Mouse (Mus musculus): ENCODE data around the gene Usp24.

Gene Usp24

DNA sequence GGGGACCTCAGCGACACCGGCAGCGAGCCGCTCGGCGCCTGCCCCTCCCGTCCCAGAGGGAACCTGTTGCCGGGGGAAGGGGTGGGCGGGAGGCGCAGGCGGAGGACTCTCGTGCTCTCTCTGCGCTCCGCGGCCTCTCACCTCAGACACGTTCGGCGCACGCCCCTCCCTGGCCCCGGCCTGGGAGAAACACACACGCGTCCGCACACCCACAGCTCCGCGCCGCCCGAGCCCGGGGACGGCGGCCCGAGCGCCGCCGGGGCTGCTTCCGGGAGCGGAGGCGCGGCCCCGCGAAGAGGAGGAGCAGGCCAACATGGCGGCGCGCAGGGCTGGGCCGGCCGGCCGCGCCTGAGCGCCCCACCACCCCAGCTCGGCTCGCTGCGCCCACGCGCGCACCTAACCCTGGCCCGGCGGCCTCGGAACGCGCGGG is at the start of gene Usp24:
Gene Usp24, plus strand, starts transcription at position 293 of the 430 bp plus-strand sequence.
- in situ Hi-C loops (cut with MboI) = no loop called here

DNA sequence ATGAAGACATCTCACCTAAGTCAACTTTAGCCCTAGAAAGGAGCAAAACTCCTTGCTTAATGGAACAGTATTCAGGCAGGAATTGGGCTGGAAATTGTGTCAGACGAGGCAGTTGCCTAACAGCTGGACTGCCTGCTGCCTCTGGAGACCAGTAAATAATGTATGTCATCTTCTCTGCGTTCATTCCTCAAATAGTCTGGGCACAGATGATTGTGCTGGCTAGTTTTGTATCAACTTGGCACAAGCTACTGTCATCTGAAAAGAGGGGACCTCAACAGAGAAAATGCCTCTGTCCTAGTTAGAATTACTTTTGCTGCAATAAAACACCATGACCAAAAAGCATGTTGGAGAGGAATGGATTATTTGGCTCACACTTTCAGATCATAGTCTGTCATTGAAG is 39.1 kb upstream of the Usp24 start:
- in situ Hi-C loops (cut with MboI) = no loop called here

DNA sequence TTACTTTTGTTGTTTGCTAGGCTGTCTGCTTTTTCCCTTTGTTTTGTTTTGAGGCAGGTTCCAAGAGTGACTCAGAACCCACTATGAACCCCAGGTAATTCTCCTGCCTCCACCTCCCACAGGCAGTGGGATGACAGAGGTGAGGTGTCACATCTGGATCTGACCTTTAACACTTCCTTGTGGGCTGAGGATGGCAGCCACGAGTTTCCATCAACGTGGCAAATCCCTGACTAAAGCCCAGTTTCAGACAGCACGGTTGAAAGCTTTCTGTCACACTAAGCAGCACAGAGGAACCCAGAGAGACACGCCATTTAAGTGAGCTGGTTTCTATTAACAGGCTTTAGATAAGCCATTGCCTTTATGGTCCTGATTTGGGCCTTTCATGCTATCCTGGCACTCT is 36.8 kb upstream of the Usp24 start:
- in situ Hi-C loops (cut with MboI) = no loop called here

DNA sequence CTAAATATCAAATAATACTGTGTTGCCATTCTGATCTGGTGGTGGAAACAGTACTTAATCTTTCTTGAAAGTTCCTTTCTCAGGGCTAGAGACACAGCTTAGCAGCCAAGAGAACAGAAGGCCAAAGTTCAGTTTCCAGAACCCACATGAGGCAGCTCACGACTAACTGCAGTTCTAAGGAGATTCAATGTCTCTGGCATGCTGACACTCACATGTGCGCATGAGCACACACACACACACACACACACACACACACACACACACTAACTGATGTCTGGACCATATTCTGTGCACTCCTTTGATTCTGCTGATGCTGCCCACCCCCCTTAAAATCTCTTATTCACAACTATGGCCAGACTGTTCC is 34.9 kb upstream of the Usp24 start:
- in situ Hi-C loops (cut with MboI) = no loop called here

DNA sequence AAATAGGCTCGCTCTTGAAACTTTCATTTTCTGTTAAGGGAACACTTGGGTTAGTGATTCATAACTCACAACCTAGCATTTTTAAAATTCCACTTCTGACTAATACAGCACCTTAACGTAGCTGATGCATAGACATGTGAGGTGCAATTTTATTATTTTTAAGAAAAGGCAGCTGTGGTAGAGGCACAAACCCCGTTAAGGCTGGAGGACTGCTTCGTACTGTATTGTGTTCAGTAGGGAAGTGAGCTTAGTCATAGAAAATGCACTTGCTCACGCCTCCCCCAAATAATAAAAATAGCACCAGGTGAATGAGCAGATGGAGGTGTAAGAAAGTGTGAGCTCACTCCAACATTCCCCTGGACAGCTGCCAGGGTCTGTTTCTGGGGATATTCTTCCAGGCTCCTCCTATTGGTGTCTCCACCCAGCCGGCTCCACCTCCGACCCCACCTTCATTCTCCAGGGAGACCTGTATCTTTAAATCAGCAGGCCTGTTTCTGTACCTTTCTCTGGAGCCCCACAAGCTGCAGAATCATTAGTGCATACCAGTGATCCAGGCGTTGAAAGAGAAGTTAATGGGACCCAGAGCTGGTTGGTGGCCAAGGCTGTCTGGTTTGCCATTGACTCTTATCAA is 34.4 kb upstream of the Usp24 start:
- in situ Hi-C loops (cut with MboI) = no loop called here

DNA sequence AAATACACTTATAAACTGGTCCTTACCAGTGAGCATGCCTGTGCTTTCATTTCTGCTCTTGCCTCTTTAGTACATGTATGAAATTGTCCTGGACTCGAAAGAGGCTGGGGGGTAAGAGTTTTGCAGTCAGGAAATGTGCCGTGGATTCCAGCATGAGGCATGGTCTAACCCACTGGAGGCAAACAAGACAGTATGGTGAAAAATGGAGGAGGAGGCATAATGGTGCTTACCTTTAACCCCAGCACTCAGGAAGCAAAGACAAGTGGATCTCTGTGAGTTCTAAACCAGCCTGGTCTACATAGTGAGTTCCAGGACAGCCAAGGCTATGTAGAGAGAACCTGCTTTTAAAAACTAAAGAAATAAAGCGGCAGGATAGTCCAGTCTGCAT is 33.9 kb upstream of the Usp24 start:
- in situ Hi-C loops (cut with MboI) = no loop called here

DNA sequence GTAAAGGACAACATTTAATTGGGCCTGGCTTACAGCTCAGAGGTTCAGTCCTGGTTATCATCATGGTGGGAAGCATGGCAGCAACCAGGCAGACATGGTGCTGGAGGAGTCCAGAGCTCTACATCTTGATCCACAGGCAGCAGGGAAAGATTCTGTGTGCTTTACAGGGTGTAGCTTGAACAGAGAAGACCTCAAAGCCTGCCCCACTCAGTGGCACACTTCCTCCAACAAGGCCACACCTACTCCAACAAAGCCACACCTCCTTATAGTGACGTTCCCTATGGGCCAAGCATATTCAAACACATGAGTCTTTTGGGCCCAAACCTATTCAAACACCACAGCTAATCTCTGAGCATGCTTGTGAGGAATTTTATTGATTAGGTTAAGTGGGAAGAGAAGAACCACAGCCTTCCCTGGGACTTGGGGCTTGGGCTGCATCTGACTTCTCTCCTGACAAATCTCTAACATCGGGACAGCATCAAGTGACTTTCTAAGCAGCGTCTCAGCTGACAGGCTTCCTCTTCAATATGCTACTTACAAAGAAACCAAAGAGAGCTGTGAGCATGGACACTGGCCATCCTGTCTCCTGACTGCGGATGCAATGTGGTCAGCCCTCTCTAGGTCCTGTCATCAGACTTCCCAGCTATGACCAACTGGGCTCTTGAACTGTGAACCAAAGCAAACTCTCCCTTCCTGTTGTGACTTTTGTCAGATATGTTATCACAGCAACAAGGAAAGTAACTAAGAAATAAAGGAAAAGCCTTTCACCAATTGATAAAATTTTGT is 28.9 kb upstream of the Usp24 start:
- in situ Hi-C loops (cut with MboI) = no loop called here

DNA sequence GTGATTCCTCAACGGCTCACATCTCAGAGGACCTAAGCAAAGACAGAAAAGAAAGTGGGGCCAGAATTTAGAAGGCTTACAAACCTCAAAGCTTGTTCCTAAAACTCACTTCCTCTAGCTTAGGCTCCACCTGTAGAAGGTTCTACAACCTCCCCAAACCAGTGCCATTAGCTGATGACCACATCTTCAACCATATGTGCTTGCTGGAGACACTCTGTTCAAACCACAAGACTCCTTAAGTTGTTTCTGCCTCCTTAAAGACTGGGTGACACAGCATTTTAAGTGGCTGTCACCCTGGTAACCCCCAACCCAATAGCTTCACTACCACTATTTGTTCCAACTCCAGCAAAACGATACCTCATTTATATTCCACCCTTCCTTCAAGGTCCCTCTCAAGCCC is 25.8 kb upstream of the Usp24 start:
- in situ Hi-C loops (cut with MboI) = no loop called here

DNA sequence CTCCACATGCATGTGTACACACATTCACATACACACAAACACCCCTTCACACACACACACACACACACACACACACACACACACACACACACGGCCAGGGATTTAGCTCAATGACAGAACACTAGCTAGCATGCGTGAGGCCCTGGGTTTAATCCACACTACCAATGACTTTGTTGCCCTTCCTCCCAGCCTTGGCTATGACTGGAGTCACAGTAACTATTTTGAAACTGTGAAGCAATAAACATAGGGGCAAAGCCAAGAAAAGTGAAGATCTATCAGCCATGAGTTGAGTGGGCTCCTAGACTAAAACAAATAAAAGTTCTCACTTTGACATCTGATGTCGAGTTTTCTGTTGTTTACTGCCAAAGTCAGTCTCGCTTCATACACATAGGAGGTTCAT is 23.2 kb upstream of the Usp24 start:
- in situ Hi-C loops (cut with MboI) = no loop called here

DNA sequence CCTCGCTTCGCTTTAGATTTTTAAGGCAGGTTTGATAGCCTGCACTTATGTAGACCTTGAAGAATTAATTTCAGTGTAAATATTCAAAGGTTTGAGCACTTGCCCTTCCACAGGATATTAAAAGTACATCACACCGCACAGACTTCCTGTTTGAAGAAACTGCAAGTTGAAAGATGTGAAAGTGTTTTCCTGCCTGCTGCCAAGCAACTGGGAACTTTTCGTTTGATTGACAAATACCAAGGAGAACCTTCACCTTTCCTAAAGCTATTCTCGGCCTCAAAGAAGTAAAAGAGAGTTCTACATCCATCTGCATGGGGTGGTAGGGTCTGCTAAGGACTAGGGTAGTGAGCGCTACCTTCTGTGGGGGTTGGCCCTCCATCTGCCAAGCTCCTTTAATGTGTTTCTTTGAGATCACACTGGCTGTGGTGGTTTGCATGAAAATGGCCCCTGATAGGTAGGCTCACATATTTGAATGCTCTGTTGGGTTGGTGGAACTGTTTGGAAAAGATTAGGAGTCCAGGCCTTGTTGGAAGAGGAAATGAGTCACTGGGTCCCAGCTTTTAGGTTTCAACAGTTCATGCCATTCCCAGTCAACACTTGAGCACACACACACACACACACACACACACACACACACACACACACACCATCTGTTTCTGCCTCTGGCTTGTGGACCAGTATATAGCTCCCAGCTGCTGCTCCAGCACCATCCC is 22.5 kb upstream of the Usp24 start:
- in situ Hi-C loops (cut with MboI) = no loop called here

DNA sequence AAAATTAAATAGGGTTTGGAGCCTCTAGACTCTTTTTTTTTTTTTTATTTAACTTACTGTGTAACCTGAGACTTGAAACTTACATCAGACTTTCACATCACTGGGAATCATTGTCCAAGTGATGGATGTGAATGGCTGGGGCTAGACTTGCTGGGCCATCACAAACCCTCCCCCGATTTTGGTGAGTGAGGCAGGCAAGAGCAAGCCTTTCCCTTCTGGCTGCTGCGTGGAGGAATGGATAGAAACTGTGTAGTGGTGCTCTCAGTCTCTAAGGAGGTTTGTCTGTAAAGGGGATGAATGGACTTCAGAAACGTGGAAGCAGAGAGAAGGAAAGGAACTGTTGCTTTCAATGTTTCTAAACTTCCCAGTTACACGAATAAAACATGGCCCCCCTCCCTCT is 20.3 kb upstream of the Usp24 start:
- in situ Hi-C loops (cut with MboI) = no loop called here

DNA sequence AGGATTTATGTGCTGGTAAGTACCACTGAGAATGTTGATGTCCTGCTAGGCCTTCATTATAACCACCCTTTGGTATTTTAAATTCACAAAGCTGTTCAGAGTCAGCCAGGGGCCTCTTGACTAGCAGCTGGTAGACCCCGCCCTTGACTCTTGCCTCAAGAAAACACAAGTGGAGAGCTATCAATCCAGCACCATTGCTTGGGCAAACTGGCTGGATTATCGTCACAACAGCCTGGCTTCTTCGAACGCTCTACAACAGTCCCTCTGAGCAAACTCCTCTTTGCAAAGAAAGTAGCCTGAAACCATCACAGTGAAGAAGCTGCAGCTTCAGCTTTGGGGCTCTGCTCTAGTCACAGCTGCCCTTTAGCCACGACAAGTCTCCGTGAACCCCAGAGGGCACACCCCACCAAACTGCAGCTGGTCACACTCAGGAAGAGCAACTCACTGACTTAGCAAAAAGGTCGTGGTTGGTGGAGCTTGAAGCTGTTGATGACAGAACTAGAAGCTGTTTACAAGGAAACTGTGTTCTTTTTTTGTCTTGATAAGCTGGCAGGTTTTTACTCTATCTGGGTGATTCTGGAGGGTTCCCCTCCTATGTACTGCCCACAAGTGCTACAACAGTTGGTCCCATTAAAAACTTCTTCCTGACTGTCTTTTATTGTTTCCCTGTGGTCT is 19.5 kb upstream of the Usp24 start:
- in situ Hi-C loops (cut with MboI) = no loop called here

DNA sequence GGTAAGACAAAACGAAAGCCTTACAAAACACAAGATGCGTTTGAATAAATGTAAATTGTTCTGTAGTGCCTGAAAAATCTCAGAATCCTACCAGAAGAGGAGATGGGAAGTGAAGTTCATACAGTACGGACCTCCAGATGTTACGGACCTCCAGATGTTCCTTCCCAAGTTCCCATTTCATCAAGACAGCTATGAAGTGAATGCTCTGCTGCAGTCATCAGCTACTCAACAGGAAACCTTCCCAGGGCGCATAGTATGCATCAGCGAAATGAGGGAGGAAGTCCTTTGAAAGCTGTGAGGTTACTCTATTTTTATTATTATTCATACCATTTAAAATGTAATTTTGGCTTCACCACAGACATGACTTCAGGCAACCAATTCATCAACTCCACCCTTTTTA is 14.7 kb upstream of the Usp24 start:
- in situ Hi-C loops (cut with MboI) = no loop called here

DNA sequence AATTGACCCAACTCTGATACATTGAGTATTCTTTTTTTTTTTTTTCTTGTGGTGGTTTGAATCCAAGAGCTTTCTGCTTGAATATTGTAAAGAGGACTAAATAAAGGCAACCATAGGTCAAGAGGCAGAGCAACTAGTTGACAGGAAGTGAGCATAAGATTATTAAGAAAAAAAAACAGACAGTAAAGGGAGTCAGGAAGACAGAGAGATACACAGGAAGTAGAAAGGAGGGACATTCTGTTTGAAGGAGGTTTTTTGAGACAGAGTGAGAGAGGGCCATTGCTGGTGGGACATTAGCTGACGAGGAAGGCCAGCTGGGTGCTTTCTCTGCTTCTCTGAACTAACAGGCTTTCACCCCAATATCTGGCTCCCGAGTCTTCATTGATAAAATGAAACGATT is 7.9 kb upstream of the Usp24 start:
- in situ Hi-C loops (cut with MboI) = no loop called here

DNA sequence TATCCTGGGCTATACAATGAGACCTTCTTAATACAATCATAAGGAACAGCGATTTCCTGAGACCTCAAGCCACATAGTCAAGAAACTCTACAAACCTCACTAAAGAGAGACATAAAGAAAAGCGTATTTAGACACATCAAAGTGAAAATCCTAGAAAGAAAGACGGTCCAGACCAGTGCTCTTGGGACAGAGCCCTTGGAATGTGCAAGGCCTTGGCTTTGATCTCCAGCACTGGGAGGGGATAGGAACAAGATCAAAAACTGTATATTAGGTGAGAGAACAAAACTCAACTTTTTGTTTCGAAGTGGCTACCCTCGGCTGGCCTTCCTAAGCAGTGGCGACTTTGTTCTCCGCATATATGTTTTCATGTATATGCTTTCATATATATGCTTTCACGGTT is 3.4 kb upstream of the Usp24 start:
- in situ Hi-C loops (cut with MboI) = no loop called here

DNA sequence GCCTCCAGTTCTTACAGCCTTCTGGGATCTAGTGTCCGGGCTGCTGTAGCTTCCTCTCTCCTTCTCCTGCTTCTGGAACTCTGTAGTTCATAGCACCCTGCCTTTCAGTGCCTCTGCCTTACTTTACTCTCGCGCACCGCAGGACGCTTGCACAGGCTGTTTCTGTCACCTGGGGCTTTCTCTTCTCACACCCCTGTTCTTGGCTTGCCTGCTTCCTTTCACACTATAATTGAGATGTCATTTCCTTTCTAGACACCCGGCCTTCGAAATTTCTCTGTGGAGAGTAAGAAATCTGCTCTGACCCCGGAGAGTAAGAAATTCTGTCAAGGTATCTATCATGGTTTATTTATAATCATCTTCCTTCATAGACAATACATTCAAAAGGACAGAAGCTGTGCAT is 2.9 kb upstream of the Usp24 start:
- in situ Hi-C loops (cut with MboI) = no loop called here

DNA sequence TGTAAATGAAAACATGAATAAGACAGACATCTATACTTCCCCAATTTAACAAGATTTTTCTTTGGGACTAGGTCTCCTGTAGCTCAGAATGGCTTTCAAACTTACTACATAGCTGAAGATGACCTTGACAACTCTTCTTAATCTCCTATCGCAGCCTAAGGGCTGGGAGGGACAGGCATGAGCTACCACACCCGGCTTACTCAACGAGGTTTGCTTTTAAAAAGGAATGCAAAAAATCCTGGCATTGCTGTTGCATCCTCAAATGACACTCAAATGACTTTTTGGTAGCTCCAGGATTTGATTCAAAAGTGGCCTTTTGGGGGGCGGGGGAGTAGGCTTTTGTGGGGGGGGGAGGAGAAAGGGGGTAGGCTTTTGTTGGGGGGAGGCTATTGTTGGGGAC is 2.1 kb upstream of the Usp24 start:
- in situ Hi-C loops (cut with MboI) = no loop called here

DNA sequence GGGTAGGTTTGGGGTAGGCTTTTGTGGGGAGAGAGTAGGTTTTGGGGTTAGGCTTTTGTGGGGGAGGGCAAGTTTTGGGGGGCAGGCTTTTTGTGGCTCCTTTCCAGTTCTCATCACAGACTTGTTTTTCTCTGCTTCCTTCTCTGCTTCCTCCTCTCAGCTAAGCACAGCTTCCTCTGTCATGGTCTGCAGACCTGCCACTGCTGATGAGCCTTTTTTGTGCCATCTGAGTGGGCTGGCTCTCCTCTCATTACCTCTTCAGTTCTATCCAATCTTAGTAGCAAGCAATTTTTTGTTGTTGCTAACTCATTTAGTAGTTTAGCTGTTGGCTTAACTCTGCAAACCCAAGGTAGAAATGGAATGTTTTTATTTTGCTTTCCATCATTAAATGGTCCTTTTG is 1.7 kb upstream of the Usp24 start:
- in situ Hi-C loops (cut with MboI) = no loop called here

DNA sequence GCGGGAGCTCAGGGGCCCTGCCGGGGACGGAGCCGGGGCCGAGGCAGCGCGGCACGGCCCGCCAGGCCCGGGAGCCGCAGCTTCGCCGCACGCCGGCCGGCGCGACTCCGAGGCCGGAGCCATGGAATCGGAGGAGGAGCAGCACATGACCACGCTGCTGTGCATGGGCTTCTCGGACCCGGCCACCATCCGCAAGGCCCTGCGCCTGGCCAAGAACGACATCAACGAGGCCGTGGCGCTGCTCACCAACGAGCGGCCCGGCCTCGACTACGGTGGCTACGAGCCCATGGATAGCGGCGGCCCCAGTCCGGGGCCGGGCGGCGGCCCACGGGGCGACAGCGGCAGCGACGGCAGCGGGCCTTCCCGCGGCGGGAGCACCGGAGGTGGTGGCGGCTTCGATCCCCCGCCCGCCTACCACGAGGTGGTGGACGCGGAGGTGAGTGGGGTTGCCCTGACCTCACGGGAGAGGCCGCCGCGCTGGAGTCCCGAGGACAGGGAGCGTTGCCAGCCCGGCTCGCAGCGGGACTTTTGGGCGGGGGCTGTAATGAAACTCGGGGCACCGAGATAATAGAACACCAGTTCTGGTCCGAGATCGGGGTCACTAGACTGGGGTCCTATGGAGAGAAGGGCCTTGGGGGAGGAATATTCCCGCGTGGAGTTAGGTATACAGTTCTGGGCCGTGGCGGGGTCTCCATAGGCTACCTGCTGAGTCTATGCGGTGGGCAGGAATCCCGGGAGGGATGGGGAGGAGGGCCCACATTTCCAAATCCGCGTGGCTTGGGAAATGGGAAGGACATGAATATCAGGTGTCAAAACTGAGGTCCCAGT is 552 bp downstream of the Usp24 start:
- in situ Hi-C loops (cut with MboI) = no loop called here

DNA sequence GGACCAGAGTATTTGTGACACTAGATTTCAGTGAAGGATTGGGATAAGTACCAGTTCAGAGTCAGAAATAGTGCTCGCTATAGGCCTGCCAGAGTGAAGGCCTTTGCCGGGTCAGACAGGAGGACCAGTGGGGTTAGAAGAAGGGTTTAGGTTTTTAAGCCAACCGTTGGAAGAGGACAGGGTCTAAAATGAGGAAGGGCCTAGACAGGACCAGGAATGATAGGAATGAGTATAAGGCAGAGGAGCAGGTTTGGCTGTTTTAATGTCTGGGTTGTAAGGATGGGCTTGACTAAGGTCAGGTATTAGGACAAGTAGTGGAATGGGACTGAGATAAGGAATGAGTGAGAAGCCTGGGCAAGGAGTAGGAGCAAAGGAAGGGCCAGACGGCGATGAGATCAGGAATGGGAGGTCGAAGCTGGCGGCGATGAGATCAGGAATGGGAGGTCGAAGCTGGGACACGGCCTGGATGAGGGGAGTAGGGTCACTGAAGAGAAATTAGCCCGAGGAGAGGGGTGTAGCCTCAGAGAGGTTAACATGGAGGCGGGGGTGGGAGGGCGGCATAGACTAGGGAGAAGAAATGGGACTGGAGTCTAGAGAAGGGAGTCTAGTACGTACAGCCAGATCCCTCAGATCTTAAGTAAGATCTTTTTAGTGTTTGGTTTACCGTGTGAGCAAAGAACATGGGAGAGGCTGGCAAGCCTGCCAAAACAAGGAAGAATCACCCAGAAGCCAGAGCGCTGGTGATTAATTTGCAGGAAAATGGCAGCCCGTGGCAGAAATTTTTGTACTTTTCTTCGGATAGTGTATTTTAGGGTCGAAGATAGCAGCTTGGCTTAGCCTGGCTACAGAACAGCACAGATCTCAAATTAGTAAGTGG is 1.4 kb downstream of the Usp24 start:
- in situ Hi-C loops (cut with MboI) = no loop called here

DNA sequence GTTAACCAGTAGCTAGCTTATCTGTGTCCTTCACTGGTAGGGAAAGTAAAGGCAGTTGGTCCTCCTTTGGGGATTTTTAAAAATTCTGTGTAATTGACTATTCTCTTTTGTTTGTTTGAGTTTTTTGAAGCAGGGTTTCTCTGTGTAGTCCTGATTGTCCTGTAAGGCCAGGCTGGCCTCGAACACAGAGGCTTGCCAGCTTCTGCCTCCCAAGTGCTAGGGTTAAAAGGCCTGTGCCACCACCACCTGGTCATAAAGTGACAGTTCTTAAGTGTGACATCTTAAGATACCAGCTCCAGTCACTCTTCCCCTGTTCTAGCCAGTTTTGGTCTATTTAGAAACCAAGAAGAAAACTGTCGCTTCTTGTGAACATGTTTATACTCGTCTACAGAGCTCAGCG is 2.2 kb downstream of the Usp24 start:
- in situ Hi-C loops (cut with MboI) = no loop called here

All from mature B cell (primary cell).